Mouse (Mus musculus): ENCODE results near the gene Itga10.
A peak's percentile ranks its signal among the peaks of the same experiment; 100 is the strongest.
"Not testable (repeated sequence)": the region's sequence is repeated elsewhere in the genome, so short reads cannot be mapped to it uniquely, and the experiment has no call there.

Itga10 gene

GRCm38 (mm10) chr3:96645018-96645649 is at the start of gene Itga10:
TSS of gene Itga10 (plus strand) at chr3:96645584.
- peak; percentile 41 for DNase-seq (ENCODE audit: low spot score)

DNA sequence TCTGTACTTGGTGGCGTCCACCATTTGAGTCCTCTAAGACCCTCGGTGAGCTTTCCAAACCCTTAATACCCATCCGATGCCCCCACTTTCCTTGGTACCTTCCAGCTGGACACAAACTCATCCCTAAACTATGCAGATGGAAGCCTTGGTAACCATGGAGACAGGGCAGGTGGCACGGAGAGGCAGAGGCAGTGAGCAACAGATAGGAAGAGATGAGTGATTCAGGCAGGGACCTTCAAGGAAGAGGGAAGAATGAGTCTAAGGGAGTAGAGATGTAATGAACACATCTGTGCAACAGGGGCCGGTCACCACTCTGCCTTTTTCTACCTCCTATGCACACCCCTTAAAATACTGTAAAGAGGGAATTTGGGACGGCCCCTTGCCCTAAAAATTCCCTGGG is 49.7 kb upstream of the Itga10 start:
- no peak for DNase-seq (ENCODE audit: low spot score)

GRCm38 (mm10) chr3:96596228-96596707 is 49.1 kb upstream of the Itga10 start, which contains the start of gene Ankrd34a:
TSS of gene Ankrd34a (plus strand) at chr3:96596636.
- DNase-seq (ENCODE audit: low spot score), result peak; percentile 79

GRCm38 (mm10) chr3:96596855-96597254 is 48.5 kb upstream of the Itga10 start:
- no peak for DNase-seq (ENCODE audit: low spot score)

DNA sequence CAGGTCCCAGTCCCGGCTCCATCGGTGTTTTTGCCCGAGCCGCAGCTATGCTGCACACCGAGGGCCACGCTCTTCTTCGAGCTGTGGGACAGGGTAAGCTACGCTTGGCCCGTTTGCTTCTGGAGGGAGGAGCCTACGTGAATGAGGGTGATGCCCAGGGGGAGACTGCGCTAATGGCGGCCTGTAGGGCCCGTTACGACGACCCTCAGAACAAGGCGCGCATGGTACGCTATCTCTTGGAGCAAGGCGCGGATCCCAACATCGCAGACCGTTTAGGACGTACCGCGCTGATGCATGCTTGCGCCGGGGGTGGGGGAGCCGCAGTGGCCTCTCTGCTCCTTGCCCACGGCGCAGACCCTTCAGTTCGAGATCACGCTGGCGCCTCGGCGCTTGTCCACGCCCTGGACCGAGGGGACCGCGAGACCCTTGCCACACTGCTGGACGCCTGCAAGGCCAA is 47.9 kb upstream of the Itga10 start:
- peak; percentile 57 for DNase-seq (ENCODE audit: low spot score)

- DNase-seq (ENCODE audit: low spot score), result peak; percentile 59
Measured at GRCm38 (mm10) chr3:96598156-96599068, 47.0 kb upstream of the Itga10 start.

GRCm38 (mm10) chr3:96599069-96599393 is 46.4 kb upstream of the Itga10 start:
- DNase-seq (ENCODE audit: low spot score), result no peak

GRCm38 (mm10) chr3:96599411-96599810 is 46.0 kb upstream of the Itga10 start:
- DNase-seq (ENCODE audit: low spot score), result no peak

DNA sequence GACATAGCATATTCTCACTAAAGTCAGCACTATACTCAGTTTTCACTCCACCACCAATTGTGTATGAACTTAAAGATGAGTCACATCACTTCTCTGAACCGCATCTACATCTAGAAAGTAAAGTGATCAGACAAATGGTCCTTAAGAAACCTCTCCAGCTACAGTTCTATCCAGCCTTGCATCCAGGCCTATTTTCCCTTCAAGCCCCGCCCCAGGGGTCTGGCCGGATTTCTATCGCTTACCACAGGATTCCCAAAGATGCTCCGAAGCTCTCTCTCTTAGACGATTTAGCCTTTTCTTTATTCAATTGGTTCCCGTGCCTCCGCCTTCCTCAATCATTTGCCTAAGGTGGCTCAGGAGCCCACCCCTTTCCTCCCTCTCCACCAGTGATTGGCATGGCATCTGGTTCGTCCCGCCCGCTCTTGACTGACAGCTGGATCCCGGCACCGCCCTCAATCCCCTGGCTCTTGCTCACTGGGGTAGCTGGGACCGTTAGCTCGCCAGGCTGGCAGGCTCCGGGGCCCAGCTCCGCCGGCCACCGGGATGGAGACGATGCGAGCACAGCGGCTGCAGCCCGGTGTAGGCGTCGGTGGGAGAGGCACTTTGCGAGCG is 44.6 kb upstream of the Itga10 start, which contains the start of gene Lix1l:
TSS of gene Lix1l (plus strand) at position 511 of the 612 bp plus-strand sequence.
- peak; percentile 95 for DNase-seq (ENCODE audit: low spot score)

GRCm38 (mm10) chr3:96601251-96601787 is 44.1 kb upstream of the Itga10 start:
- peak; percentile 62 for DNase-seq (ENCODE audit: low spot score)

- DNase-seq (ENCODE audit: low spot score), result no peak
Measured at GRCm38 (mm10) chr3:96601941-96602703, 43.3 kb upstream of the Itga10 start.

GRCm38 (mm10) chr3:96602704-96603084 is 42.7 kb upstream of the Itga10 start:
- DNase-seq (ENCODE audit: low spot score), result no peak

DNA sequence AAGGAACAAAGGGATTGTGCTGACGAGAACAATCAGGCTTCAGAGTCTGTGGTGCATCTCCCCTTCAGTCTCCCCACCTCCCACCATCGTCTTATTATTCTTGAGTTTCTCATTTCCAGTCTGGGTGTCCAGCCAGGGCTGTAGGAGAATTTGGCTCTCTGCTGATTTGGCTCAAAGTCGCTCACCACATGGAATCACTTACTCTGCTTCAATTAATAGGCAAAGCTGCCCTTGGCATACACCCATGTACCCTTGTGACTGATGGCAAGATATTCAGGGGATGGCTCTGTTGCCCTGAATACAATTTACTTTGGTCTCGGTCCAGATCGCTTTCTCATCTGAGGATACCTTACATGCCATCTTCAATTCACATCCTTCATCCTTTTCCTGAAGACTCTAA is 42.1 kb upstream of the Itga10 start:
- peak; percentile 28 for DNase-seq (ENCODE audit: low spot score)

DNA sequence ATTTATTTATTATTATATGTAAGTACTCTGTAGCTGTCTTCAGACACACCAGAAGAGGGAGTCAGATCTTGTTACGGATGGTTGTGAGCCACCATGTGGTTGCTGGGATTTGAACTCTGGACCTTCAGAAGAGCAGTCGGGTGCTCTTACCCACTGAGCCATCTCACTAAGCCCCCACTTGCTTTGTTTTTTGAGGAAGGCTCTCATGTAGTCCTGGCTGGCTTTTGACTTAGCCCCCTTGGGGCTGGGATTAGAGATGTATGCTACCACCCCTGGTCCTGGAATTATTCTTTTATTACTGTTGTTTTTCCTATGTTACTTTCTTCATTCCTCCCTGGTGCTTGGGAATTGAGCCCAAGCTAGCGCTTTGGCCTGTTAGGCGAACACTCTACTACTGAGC is 39.4 kb upstream of the Itga10 start:
- not testable (repeated sequence) for DNase-seq (ENCODE audit: low spot score)

GRCm38 (mm10) chr3:96606618-96607017 is 38.8 kb upstream of the Itga10 start:
- no peak for DNase-seq (ENCODE audit: low spot score)

DNA sequence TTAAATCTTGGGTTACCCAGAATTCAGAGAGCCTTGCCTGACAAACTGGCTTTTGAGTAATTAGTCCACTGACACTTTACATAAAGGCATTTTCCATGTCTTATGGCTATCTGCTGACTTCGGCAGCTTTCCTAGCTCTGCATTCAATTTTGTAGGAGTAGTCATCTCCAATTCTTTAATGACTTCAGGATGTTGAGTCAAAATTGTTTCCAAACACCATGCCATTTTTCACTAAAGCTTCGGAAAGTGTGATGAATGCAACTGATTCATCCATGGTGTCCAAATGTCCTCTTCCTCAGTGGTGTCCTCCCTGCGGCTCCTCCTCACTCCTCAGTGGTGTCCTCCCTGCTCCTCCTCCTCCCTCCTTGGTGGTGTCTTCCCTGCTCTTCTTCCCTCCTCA is 27.4 kb upstream of the Itga10 start:
- DNase-seq (ENCODE audit: low spot score), result no peak

DNA sequence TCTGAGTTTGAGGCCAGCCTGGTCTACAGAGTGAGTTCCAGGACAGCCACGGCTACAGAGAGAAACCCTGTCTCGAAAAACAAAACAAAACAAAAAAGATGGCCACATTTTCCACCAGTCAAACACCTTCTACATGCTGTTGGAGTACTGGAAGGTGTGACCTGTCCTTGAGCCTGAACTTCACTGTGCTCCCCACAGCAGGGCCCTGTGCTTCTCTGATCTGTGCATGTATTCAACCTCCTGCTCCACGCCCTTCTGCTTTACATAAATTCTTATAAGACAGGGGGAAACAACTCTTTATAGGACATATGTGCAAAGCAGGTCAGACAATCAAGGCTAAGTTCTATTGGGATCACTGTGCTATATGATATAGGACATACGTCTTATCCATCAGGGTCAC is 22.2 kb upstream of the Itga10 start:
- DNase-seq (ENCODE audit: low spot score), result no peak

DNA sequence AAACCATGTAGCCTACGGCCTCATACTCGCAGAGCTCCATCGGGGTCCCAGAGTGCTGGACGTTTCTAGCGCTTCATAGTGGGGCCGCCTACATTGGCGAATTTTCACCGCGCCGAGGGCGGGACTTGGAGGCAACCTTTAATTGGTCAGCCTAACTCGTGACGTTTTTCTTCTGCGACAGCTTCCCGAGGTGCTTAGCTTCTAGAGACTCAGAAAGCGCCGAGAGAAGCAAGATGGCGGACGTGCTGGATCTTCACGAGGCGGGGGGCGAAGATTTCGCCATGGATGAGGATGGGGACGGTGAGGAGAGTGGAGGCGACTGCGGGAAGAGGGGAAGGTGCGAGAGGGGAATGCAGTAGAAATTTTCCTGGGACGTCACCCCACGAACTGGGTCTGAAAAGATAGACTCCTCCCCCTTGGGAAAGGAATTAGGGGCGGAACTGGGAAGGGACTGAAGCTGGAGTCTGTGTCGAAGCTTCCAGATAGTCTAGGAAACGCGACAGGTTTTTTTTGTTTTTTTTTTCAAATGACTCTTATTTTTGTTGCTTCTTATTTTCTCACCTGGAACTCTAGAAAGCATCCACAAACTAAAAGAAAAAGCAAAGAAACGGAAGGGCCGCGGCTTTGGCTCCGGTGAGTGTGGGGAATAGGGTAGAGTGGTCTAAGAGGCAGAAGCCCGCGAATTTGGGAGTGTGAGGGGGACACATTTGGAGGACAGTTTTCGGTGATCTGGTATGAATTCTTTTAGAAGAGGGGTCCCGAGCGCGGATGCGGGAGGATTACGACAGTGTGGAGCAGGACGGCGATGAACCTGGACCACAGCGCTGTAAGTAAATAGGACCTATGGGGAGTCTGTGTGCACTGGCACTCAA is 15.4 kb upstream of the Itga10 start, which contains the start of gene Rbm8a:
TSS of gene Rbm8a (plus strand) at position 205 of the 872 bp plus-strand sequence.
- peak; percentile 97 for DNase-seq (ENCODE audit: low spot score)

DNA sequence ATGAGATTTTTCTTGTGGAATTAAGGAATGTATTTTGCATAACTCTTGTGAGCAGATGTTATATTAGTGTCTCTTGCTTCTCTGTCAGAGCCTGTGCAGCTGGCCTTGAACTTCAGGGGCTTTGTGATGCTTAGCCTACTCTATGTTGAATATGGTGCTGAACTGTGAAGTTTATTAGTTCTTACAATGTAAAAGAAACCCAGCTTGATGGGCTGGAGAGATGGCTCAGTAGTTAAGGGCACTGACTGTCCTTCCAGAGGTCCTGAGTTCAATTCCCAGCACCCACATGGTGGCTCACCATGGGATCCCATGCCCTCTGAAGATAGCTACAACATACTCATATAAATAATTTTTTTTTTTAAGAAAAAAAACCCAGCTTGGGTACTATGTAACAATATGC is 13.3 kb upstream of the Itga10 start:
- DNase-seq (ENCODE audit: low spot score), result no peak

DNA sequence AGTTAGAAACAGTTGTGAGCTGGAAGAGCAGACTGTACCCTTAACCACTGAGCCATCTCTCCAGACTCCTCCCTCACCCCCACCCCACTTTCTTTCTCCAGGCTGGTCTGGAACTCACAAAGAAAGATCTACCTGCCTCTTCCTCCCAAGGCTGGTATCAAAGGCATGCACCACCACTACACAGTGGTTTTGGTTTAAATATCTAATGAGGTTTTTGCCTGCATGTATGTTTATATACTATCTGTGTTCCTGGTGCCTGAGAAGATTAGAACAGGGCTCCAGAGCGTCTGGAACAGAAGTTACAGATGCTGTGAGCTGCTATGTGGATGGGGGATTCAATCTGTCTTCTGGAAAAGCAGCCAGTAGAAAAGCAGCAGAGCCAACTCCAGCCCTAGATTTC is 11.4 kb upstream of the Itga10 start:
- DNase-seq (ENCODE audit: low spot score), result no peak
